Mouse (Mus musculus) bone marrow macrophage, adult 2 months (primary cell): ENCODE data around the gene Car2.

Source experiments
- CTCF ChIP-seq: IDR thresholded peaks from 2 replicates; pipeline ENCODE4 v1.5.1; 2012; ENCODE audit warnings: low read depth, mild to moderate bottlenecking, low read length, moderate library complexity
- POLR2A ChIP-seq: IDR thresholded peaks from 2 replicates; pipeline ENCODE4 v1.6.1; 2012; ENCODE audit warnings: mild to moderate bottlenecking, low read depth, low read length, borderline replicate concordance

GRCm38 (mm10) chr3:14861165-14861564 is 24.9 kb upstream of the Car2 start:
- no peak for TF ChIP-seq CTCF
- no peak for TF ChIP-seq POLR2A
